Mouse (Mus musculus): ENCODE results near the gene Spata32.

GRCm38 (mm10) chr11:103181911-103182310 lies 36.3 kb downstream of the Spata32 start:
- TF ChIP-seq GATA1 (IDR thresholded peaks at IDR 0.05; ENCODE audit: low read length) (no peak), TAL1 (IDR thresholded peaks at IDR 0.05; ENCODE audit: low read length) (no peak)

Measured in erythroblast, embryonic 14.5 days (primary cell).